Mouse (Mus musculus) liver, embryonic 14.5 days (tissue): ENCODE data around the gene Plscr3. TPM values are rescaled to one million over a fixed set of nuclear protein-coding genes. Genes with fewer than 3 reads are reported as not detected.

Experiments
- ATAC-seq: fragments of 200-750 bp; cut with Nextera tagmentation; 2 replicates; pipeline ENCODE4 v1.8.0; 2017; ENCODE audit warnings: moderate number of reproducible peaks, mild to moderate bottlenecking, moderate library complexity; ENCODE audit not compliant: insufficient read depth
- DNase-seq, 3 experiments: peaks; one replicate each; pipeline ENCODE4 v3.0.0-alpha.2; 2012 to 2013; ENCODE audit warnings: low read depth in 3 of 3, low spot score in 3 of 3
- H3K27ac ChIP-seq: fragments of 300-500 bp; sonication (generic); 2 replicates; pipeline ENCODE4 v1.5.1; 2014; ENCODE audit warnings: moderate library complexity, mild to moderate bottlenecking, control low read depth, inconsistent platforms
- H3K27me3 ChIP-seq: fragments of 300-500 bp; sonication (generic); 2 replicates; pipeline ENCODE4 v1.6.1; 2014; ENCODE audit warnings: mild to moderate bottlenecking, low read length, moderate library complexity; ENCODE audit not compliant: control insufficient read depth, insufficient read depth
- H3K36me3 ChIP-seq: fragments of 300-500 bp; sonication (generic); replicated peaks from 2 replicates; pipeline ENCODE4 v1.6.1; 2014; ENCODE audit warnings: low read depth; ENCODE audit not compliant: control insufficient read depth, insufficient read depth
- H3K4me1 ChIP-seq, 2 experiments: fragments of 200-500 bp in 1 of 2; fragments of 300-500 bp in 1 of 2; sonication (generic) in 1 of 2; replicated peaks; 2 replicates each; pipeline ENCODE4 v1.6.1; 2012 to 2014; ENCODE audit warnings: antibody characterized with exemption in 1 of 2, inconsistent platforms in 1 of 2, low read length in 1 of 2; ENCODE audit not compliant: control insufficient read depth in 2 of 2, insufficient read depth in 2 of 2
- H3K4me2 ChIP-seq: fragments of 300-500 bp; sonication (generic); 2 replicates; pipeline ENCODE4 v1.6.1; 2014; ENCODE audit warnings: low read depth, mild to moderate bottlenecking, control low read depth, moderate library complexity
- H3K4me3 ChIP-seq, 2 experiments: fragments of 200-500 bp in 1 of 2; fragments of 300-500 bp in 1 of 2; sonication (generic) in 1 of 2; 2 replicates each; pipeline ENCODE4 v1.5.1; 2012 to 2014; ENCODE audit warnings: low read depth in 2 of 2, low read length in 2 of 2, mild to moderate bottlenecking in 2 of 2, control low read depth in 1 of 2, inconsistent platforms in 1 of 2, moderate library complexity in 1 of 2; ENCODE audit not compliant: insufficient read depth in 1 of 2
- H3K9ac ChIP-seq: fragments of 300-500 bp; sonication (generic); replicated peaks from 2 replicates; pipeline ENCODE4 v1.6.1; 2014; ENCODE audit warnings: mild to moderate bottlenecking, control low read depth, moderate library complexity
- H3K9me3 ChIP-seq: fragments of 300-500 bp; sonication (generic); 2 replicates; pipeline ENCODE4 v1.6.1; 2016; ENCODE audit warnings: low read length, mixed read lengths; ENCODE audit not compliant: control insufficient read depth
- CTCF ChIP-seq: IDR thresholded peaks from 2 replicates; pipeline ENCODE4 v1.5.1; 2016; ENCODE audit warnings: antibody characterized with exemption, low read depth, control low read depth
- EP300 ChIP-seq: IDR thresholded peaks from 2 replicates; pipeline ENCODE4 v1.6.1; 2016; ENCODE audit warnings: antibody characterized with exemption, low read depth
- WGBS: fragments of 180-500 bp; shearing (Covaris S2); extraction: QIAGEN DNeasy Blood & Tissue Kit; methylation state at CpG from one replicate; pipeline ENCODE4 v1.1.7; 2014; ENCODE audit not compliant: insufficient replicate concordance; 5-methylcytosine and 5-hydroxymethylcytosine counted together
- polyA plus RNA-seq, 2 experiments: library from polyadenylated mRNA; depleted of rRNA in 1 of 2; stranded (reverse) in 1 of 2; unstranded in 1 of 2; fragments of >200 nt; fragmentation: Nextera tagmentation in 1 of 2; extraction: Ambion mirVana in 1 of 2; gene quantifications; 2 replicates each; pipeline versions ENCODE4 v1.2.1 to v1.2.3; 2012 to 2014

The Plscr3 gene
- polyA plus RNA-seq, 2 experiments, result 18.0 to 22.8 TPM

DNA sequence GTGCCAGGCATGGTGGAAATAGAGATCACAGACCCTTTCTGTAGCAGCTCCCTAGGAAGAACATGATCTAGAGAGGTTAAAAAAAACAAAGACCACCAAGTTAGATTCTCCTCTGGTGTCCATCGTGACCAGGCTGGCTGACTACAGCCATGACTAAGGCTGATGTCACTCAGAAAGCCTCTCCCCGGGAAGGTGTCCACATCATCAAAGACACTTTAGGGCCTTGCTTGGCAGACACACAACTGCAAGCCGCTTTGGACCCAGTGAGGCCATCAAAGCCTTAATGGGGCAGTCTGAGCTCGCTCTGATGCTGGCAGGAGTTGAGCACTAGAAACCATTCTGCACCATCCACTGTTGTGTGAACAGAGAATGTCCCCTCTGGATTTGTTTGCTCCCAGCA lies 26.3 kb downstream of the Plscr3 start:
- H3K27me3 ChIP-seq, result no peaks in the 10 kb centered on the region
- no peak for DNase-seq
- H3K36me3 ChIP-seq, result no peaks in the 10 kb centered on the region
- no peak for ATAC-seq
- H3K4me3 ChIP-seq, result no peak overlapping the region
- peaks cover 28 to 32% of the 10 kb centered on the region in 2 experiments for H3K4me1 ChIP-seq
- H3K9ac ChIP-seq, result no peak overlapping the region
- 73% methylated on average over 4 of the region's 4 CpGs for WGBS
- H3K9me3 ChIP-seq, result no peaks in the 10 kb centered on the region
- H3K27ac ChIP-seq, result no peak overlapping the region
- no peak overlapping the region for H3K4me2 ChIP-seq
- TF ChIP-seq CTCF, result no peak
- no peak for TF ChIP-seq EP300

- H3K4me3 ChIP-seq, result no peak overlapping the region
- no peak for DNase-seq
- H3K9ac ChIP-seq, result no peak overlapping the region
- 34% methylated on average over 7 of the region's 7 CpGs for WGBS
- H3K4me1 ChIP-seq, result peaks cover 43 to 51% of the 10 kb centered on the region in 2 experiments
- H3K36me3 ChIP-seq, result no peaks in the 10 kb centered on the region
- no peaks in the 10 kb centered on the region for H3K27me3 ChIP-seq
- H3K4me2 ChIP-seq, result no peak overlapping the region
- H3K9me3 ChIP-seq, result no peaks in the 10 kb centered on the region
- no peak for ATAC-seq
- TF ChIP-seq EP300 (no peak), CTCF (no peak)
- H3K27ac ChIP-seq, result peak overlapping the region; percentile 21
Measured at GRCm38 (mm10) chr11:69876186-69876585, 30.0 kb downstream of the Plscr3 start.

- peak; percentile 30; the same call in 1 of the 2 replicates for ATAC-seq
- Histone ChIP-seq H3K4me2 (peak overlapping the region; percentile 51), H3K27ac (no peak overlapping the region), H3K4me1 (peaks cover 43 to 55% of the 10 kb centered on the region in 2 experiments), H3K27me3 (no peaks in the 10 kb centered on the region), H3K36me3 (no peaks in the 10 kb centered on the region), H3K9ac (0 out of 2 replicates have a peak overlapping the region, but pooled peaks have one; percentile 5), H3K9me3 (no peaks in the 10 kb centered on the region), H3K4me3 (no peak overlapping the region)
- TF ChIP-seq CTCF (peak; percentile 98), EP300 (no peak)
- WGBS, result 3% methylated on average over 12 of the region's 12 CpGs
- peak in 2 of 3 experiments; percentile 74 to 79 for DNase-seq
Measured at GRCm38 (mm10) chr11:69876867-69877266, 30.7 kb downstream of the Plscr3 start.

DNA sequence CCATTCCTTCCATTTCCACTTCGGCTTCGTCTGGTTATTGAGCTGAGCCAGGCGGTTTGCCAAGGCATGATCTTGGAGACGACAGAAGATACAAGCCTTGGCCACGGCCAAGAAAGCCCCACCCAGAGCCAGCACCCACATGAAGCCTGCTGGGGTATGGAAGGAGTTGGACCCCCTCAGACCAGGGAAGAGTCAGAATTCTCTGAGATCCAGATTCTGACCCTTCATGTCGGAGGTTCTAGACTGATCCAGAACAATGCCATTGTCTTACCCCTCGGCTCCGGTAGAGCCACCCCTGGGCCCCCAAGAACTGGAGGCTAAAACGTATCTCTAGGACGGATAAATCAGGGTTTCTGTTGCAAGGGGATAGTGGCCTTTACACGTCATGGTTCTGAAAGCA lies 31.7 kb downstream of the Plscr3 start, which contains the start of gene Tmem95:
Gene Tmem95, minus strand, starts transcription at position 141 of the 400 bp plus-strand sequence.
- TF ChIP-seq CTCF, result no peak
- no peak for TF ChIP-seq EP300
- DNase-seq (no peak), ATAC-seq (no peak)
- peak within 1 kb of the TSS; percentile 100 for H3K4me2 ChIP-seq
- 72% methylated on average over 11 of the region's 11 CpGs for WGBS
- H3K4me3 ChIP-seq, result no peak within 1 kb of the TSS
- H3K4me1 ChIP-seq, result peaks cover 43 to 55% of the 10 kb centered on the region in 2 experiments
- H3K36me3 ChIP-seq, result no peaks in the 10 kb centered on the region
- no peaks in the 10 kb centered on the region for H3K9me3 ChIP-seq
- H3K9ac ChIP-seq, result peak within 1 kb of the TSS; percentile 31
- H3K27ac ChIP-seq, result peak within 1 kb of the TSS; percentile 72
- H3K27me3 ChIP-seq, result no peaks in the 10 kb centered on the region

DNA sequence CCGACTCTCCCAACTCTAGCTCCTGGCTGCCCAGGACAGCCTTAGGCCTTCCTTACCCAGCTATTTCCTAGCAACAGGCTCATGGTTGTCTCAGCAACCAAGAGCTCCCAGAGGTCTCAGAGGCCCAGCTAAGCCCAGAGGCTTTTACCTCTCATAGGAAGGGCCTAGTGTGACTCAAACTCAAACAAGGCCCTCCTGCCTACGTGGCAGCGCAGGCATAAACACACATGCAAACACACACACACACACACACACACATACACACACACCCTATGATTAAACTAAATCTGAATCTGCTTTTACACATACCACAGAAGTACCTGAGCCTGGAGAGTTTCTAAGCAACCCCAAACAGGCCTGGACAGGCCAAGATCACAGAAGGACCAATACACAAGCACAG lies 32.2 kb downstream of the Plscr3 start:
- no peak for DNase-seq
- ATAC-seq, result no peak
- Histone ChIP-seq H3K36me3 (no peaks in the 10 kb centered on the region), H3K4me1 (peaks cover 43 to 55% of the 10 kb centered on the region in 2 experiments), H3K9me3 (no peaks in the 10 kb centered on the region), H3K27ac (peak overlapping the region; percentile 55), H3K4me2 (peak overlapping the region; percentile 100; the same call in 1 of the 2 replicates), H3K9ac (no peak overlapping the region), H3K27me3 (no peaks in the 10 kb centered on the region), H3K4me3 (no peak overlapping the region)
- WGBS, result 75% methylated on average over 3 of the region's 3 CpGs
- TF ChIP-seq CTCF, result no peak
- no peak for TF ChIP-seq EP300
